Mouse (Mus musculus) adrenal gland, postnatal 25 days (tissue): ENCODE measurements at regions not wholly inside any gene's neighbourhood (a gene's known extent, or its start where the extent isn't known, plus 50 kb on each side); places are given as distances from the start of the nearest gene placed in this dataset.

ENCODE experiments used
- DNase-seq: peaks from one replicate; pipeline ENCODE4 v3.0.0; 2021; ENCODE audit warnings: mixed read lengths

GRCm38 (mm10) chr2:179022675-179023194 lies 419.5 kb upstream of the Cdh4 start:
- DNase-seq: no peak

GRCm38 (mm10) chr2:179024225-179024624 lies 418.0 kb upstream of the Cdh4 start:
- DNase-seq: no peak

GRCm38 (mm10) chr2:179033171-179033570 lies 409.1 kb upstream of the Cdh4 start:
- DNase-seq: no peak

- DNase-seq: no peak
Measured at GRCm38 (mm10) chr2:179035446-179035845, 406.8 kb upstream of the Cdh4 start.

- no peak for DNase-seq
Measured at GRCm38 (mm10) chr2:179039697-179040096, 402.5 kb upstream of the Cdh4 start.

GRCm38 (mm10) chr2:179043671-179044070 lies 398.6 kb upstream of the Cdh4 start:
- DNase-seq: no peak

GRCm38 (mm10) chr2:179045361-179045760 lies 396.9 kb upstream of the Cdh4 start:
- DNase-seq: no peak

GRCm38 (mm10) chr2:179054441-179054840 lies 387.8 kb upstream of the Cdh4 start:
- DNase-seq: no peak

GRCm38 (mm10) chr2:179064616-179065015 lies 377.6 kb upstream of the Cdh4 start:
- no peak for DNase-seq

GRCm38 (mm10) chr2:179069520-179069919 lies 372.7 kb upstream of the Cdh4 start:
- no peak for DNase-seq

GRCm38 (mm10) chr2:179070346-179070745 lies 371.9 kb upstream of the Cdh4 start:
- DNase-seq: no peak

GRCm38 (mm10) chr2:179080462-179081274 lies 361.6 kb upstream of the Cdh4 start:
- DNase-seq: no peak

- no peak for DNase-seq
Measured at GRCm38 (mm10) chr2:179086915-179087314, 355.3 kb upstream of the Cdh4 start.

GRCm38 (mm10) chr2:179091480-179091879 lies 350.8 kb upstream of the Cdh4 start:
- DNase-seq: no peak

GRCm38 (mm10) chr2:179093996-179094395 lies 348.2 kb upstream of the Cdh4 start:
- DNase-seq: no peak

- DNase-seq: no peak
Measured at GRCm38 (mm10) chr2:179095981-179096380, 346.2 kb upstream of the Cdh4 start.

GRCm38 (mm10) chr2:179096861-179097260 lies 345.4 kb upstream of the Cdh4 start:
- DNase-seq: no peak

- DNase-seq: no peak
Measured at GRCm38 (mm10) chr2:179099783-179100182, 342.4 kb upstream of the Cdh4 start.

GRCm38 (mm10) chr2:179103114-179103513 lies 339.1 kb upstream of the Cdh4 start:
- DNase-seq: no peak

GRCm38 (mm10) chr2:179112951-179113350 lies 329.3 kb upstream of the Cdh4 start:
- DNase-seq: no peak

GRCm38 (mm10) chr2:179128018-179128417 lies 314.2 kb upstream of the Cdh4 start:
- DNase-seq: no peak

GRCm38 (mm10) chr2:179128432-179128831 lies 313.8 kb upstream of the Cdh4 start:
- no peak for DNase-seq

- DNase-seq: no peak
Measured at GRCm38 (mm10) chr2:179131004-179131403, 311.2 kb upstream of the Cdh4 start.

GRCm38 (mm10) chr2:179142313-179142712 lies 299.9 kb upstream of the Cdh4 start:
- no peak for DNase-seq
